Mouse (Mus musculus) heart, adult 2 months (tissue): ENCODE results near the gene Sppl3. TPM values are rescaled to one million over a fixed set of nuclear protein-coding genes. Genes with fewer than 3 reads are reported as not detected.

ENCODE experiments used
- DNase-seq, 2 experiments: peaks; one replicate each; pipeline ENCODE4 v3.0.0; 2021
- H3K27ac ChIP-seq: fragments of 200-600 bp; 2 replicates; pipeline ENCODE4 v1.8.1; 2022
- H3K27me3 ChIP-seq: fragments of 200-500 bp; 2 replicates; pipeline ENCODE4 v1.6.1; 2012; ENCODE audit warnings: mild to moderate bottlenecking, low read length, inconsistent platforms, mixed read lengths; ENCODE audit not compliant: control insufficient read depth, insufficient read depth
- H3K36me3 ChIP-seq: fragments of 200-500 bp; 2 replicates; pipeline ENCODE4 v1.6.1; 2012; ENCODE audit warnings: low read length, inconsistent platforms; ENCODE audit not compliant: control insufficient read depth, insufficient read depth
- H3K4me1 ChIP-seq: fragments of 200-500 bp; 2 replicates; pipeline ENCODE4 v1.6.1; 2011; ENCODE audit warnings: low read length; ENCODE audit not compliant: control insufficient read depth, insufficient read depth
- H3K4me3 ChIP-seq: fragments of 200-600 bp; 2 replicates; pipeline ENCODE4 v1.8.1; 2022
- H3K79me2 ChIP-seq: fragments of 200-500 bp; replicated peaks from 2 replicates; pipeline ENCODE4 v1.6.1; 2012; ENCODE audit warnings: mild to moderate bottlenecking, inconsistent platforms, low read length, moderate library complexity, mixed read lengths; ENCODE audit not compliant: control insufficient read depth, insufficient read depth
- H3K9ac ChIP-seq: fragments of 200-500 bp; 2 replicates; pipeline ENCODE4 v1.6.1; 2012; ENCODE audit warnings: low read depth, mild to moderate bottlenecking, control low read depth, inconsistent platforms, low read length, mixed read lengths
- CTCF ChIP-seq: fragments of 200-600 bp; IDR thresholded peaks from 2 replicates; pipeline ENCODE4 v1.8.1; 2022; ENCODE audit warnings: antibody characterized with exemption, mild to moderate bottlenecking, moderate library complexity
- EP300 ChIP-seq: fragments of 200-500 bp; IDR thresholded peaks from 2 replicates; pipeline ENCODE4 v1.6.1; 2011; ENCODE audit warnings: low read depth, low read length, control low read depth; ENCODE audit not compliant: insufficient read depth
- POLR2A ChIP-seq: fragments of 200-500 bp; IDR thresholded peaks from 2 replicates; pipeline ENCODE4 v1.6.1; 2011; ENCODE audit warnings: mild to moderate bottlenecking, low read depth, low read length, control low read depth; ENCODE audit not compliant: insufficient read depth
- WGBS: fragments of 180-500 bp; shearing (Covaris S2); methylation state at CpG from one replicate; pipeline ENCODE4 v1.1.7; 2018; 5-methylcytosine and 5-hydroxymethylcytosine counted together
- intact Hi-C: fragments of 180-260 bp; cut with DNase I; formaldehyde crosslinking; loops from one replicate; pipeline ENCODE4 v1.15.1; 2025
- polyA plus RNA-seq: library from polyadenylated mRNA; depleted of rRNA; stranded (reverse); fragments of >200 nt; gene quantifications from 2 replicates; pipeline ENCODE4 v1.2.3, GENCODE M21; 2012
- total RNA-seq, 2 experiments: library from RNA; stranded (reverse); gene quantifications; 2 replicates each; pipeline ENCODE4 v1.2.3; 2021

The Sppl3 gene
- total and polyA plus RNA-seq, 3 experiments, result 32.0 to 40.8 (median 32.2) TPM

GRCm38 (mm10) chr5:114973131-114973530 is 37.8 kb upstream of the Sppl3 start:
- Histone ChIP-seq H3K27ac (no peak overlapping the region), H3K9ac (no peak overlapping the region), H3K27me3 (no peaks in the 10 kb centered on the region; the same call in none of the 2 replicates), H3K4me3 (no peak overlapping the region), H3K36me3 (no peaks in the 10 kb centered on the region), H3K4me1 (no peaks in the 10 kb centered on the region), H3K79me2 (no peaks in the 10 kb centered on the region)
- intact Hi-C loops, result no loop called here
- no peak for DNase-seq
- WGBS, result 71% methylated on average over 8 of the region's 8 CpGs
- TF ChIP-seq EP300, result no peak
- no peak for TF ChIP-seq POLR2A
- no peak for TF ChIP-seq CTCF

- Histone ChIP-seq H3K27ac (no peak overlapping the region), H3K4me3 (no peak overlapping the region), H3K79me2 (no peaks in the 10 kb centered on the region), H3K4me1 (peaks cover 2% of the 10 kb centered on the region; the same call in 1 of the 2 replicates), H3K27me3 (no peaks in the 10 kb centered on the region), H3K9ac (no peak overlapping the region), H3K36me3 (no peaks in the 10 kb centered on the region)
- intact Hi-C loops, result loop anchor here (5.0 kb wide), 1 partner anchor 210 kb away; no protein-coding TSS in a partner anchor
- TF ChIP-seq CTCF (no peak), EP300 (no peak), POLR2A (no peak)
- no peak for DNase-seq
Measured at GRCm38 (mm10) chr5:114976935-114977334, 34.0 kb upstream of the Sppl3 start.

- intact Hi-C loops, result loop anchor here (2.0 to 5.0 kb wide), 3 partner anchors 32 to 258 kb away; partner anchors contain the start of gene Sppl3
- TF ChIP-seq POLR2A, result no peak
- TF ChIP-seq EP300, result no peak
- no peak for TF ChIP-seq CTCF
- 41% methylated on average over 11 of the region's 11 CpGs for WGBS
- peak in 1 of 2 experiments; percentile 31 for DNase-seq
- Histone ChIP-seq H3K27me3 (no peaks in the 10 kb centered on the region), H3K4me3 (no peak overlapping the region), H3K36me3 (no peaks in the 10 kb centered on the region), H3K27ac (no peak overlapping the region), H3K9ac (no peak overlapping the region), H3K4me1 (peaks cover 2% of the 10 kb centered on the region; the same call in 1 of the 2 replicates), H3K79me2 (no peaks in the 10 kb centered on the region)
Measured at GRCm38 (mm10) chr5:114978473-114978872, 32.5 kb upstream of the Sppl3 start.

GRCm38 (mm10) chr5:114978888-114979249 is 32.1 kb upstream of the Sppl3 start:
- H3K4me3 ChIP-seq, result peak overlapping the region; percentile 53; the same call in 1 of the 2 replicates
- DNase-seq, result no peak
- no peak for TF ChIP-seq POLR2A
- no peaks in the 10 kb centered on the region for H3K36me3 ChIP-seq
- H3K4me1 ChIP-seq, result peaks cover 2% of the 10 kb centered on the region; the same call in 1 of the 2 replicates
- no peak overlapping the region for H3K9ac ChIP-seq
- H3K27ac ChIP-seq, result no peak overlapping the region
- intact Hi-C loops, result loop anchor here (1.0 to 5.0 kb wide), 4 partner anchors 32 to 258 kb away; partner anchors contain the start of gene Sppl3
- no peaks in the 10 kb centered on the region for H3K79me2 ChIP-seq
- H3K27me3 ChIP-seq, result no peaks in the 10 kb centered on the region
- WGBS, result 4% methylated on average over 6 of the region's 6 CpGs

- Histone ChIP-seq H3K4me3 (peak overlapping the region; percentile 53), H3K79me2 (no peaks in the 10 kb centered on the region), H3K4me1 (peaks cover 2% of the 10 kb centered on the region; the same call in 1 of the 2 replicates), H3K9ac (peak overlapping the region; percentile 37), H3K36me3 (no peaks in the 10 kb centered on the region), H3K27ac (peak overlapping the region; percentile 71), H3K27me3 (no peaks in the 10 kb centered on the region)
- peak; percentile 82 to 83 for DNase-seq
- WGBS, result 3% methylated on average over 32 of the region's 32 CpGs
- TF ChIP-seq EP300 (peak; percentile 97), POLR2A (no peak), CTCF (peak; percentile 90)
- intact Hi-C loops, result loop anchor here (1.0 to 5.0 kb wide), 4 partner anchors 31 to 257 kb away; partner anchors contain the start of gene Sppl3
Measured at GRCm38 (mm10) chr5:114979250-114980121, 31.5 kb upstream of the Sppl3 start.

GRCm38 (mm10) chr5:114980122-114980748 is 30.7 kb upstream of the Sppl3 start:
- Histone ChIP-seq H3K27ac (peak overlapping the region; percentile 71), H3K4me1 (peaks cover 2% of the 10 kb centered on the region; the same call in 1 of the 2 replicates), H3K4me3 (peak overlapping the region; percentile 53), H3K27me3 (no peaks in the 10 kb centered on the region), H3K36me3 (no peaks in the 10 kb centered on the region), H3K9ac (peak overlapping the region; percentile 37), H3K79me2 (no peaks in the 10 kb centered on the region)
- 26% methylated on average over 16 of the region's 16 CpGs for WGBS
- intact Hi-C loops, result no loop called here
- TF ChIP-seq EP300 (0 out of 2 replicates have a peak, but pooled peaks have one; percentile 1), POLR2A (no peak), CTCF (no peak)
- peak; percentile 22 to 40 for DNase-seq
